Mouse (Mus musculus) heart, adult 9 months (tissue): ENCODE measurements around the gene Ptprh.

Source experiments
- DNase-seq, 2 experiments: peaks; one replicate each; pipeline ENCODE4 v3.0.0; 2022; ENCODE audit warnings: low spot score in 2 of 2

The Ptprh gene

DNA sequence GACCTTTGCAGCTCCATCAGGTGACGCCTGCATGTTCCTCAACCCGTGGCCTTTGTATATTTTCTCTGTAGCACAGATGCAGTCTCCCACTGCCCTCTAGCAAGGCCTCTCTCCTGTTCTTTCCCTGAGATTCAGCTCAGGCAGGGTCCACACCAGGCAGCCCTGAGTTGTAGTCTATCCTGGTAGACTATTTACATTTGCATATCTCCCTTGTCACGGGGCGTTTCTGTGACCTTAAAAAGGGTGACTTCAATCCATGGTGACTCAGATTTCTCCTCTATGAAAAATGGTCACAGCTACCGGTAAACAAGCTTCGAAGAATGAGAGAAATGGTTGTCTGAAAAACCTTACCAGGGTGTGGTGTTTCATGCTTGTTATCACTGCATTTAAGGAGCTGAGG, at the start of gene Ptprh:
TSS of gene Ptprh (minus strand) at position 169 of the 400 bp plus-strand sequence.
- DNase-seq, result no peak

DNA sequence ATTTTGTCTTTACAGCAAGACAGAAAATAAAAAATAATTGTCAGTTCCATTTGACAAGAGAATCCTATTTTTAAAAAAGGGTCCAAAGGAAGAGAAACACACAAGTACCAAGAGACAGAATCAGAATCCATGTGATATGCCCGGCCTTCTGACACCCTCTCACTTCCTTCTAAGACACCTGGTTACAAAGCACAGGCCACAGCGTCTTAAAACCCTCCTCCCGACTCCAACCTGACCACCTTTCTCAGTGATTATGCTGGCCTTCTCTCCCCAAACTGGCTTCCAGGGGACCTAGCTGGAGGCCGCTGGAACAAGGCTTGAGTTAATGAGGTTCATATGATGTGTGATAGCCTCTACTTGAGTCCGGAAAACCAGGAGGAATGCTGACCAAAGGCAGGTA, 49.5 kb upstream of the Ptprh start:
- DNase-seq, result no peak

DNA sequence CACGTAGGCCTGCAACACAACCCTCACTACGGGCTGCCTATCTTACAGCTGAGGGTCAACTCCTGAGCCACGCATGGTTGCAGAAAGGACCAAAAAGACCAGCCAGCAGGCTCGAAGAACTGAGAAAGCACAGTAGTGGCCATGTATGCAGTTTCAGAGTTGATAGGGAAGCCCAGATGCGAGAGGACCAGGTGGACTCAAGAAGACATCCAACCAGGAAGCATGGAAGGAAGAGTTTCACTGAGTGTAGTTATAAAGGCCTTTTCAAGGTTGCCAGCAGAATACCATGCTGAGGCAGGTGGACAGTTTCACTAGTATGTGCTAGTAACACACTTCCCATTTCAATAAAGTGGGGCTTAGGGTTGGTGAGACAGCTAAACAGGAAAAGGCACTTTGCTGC, 48.9 kb upstream of the Ptprh start:
- no peak for DNase-seq

DNA sequence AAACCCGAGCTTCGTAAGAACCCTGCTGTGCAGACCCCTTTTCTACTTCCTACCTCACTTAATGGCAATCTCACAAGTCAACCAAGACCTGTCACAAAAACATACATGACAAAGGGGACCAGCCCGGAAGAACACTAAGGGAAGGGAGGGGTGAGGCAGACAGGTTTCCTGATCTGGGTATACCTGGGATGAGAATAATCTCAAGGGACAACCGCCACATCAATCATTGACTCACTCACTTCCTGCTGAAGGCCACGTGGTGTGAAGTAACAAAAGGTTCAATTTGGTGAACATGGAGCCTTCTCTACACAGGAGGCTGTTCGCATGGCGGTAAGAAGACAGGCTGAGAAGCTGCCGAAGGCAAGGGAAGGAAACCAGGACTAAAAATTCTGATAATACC, 47.7 kb upstream of the Ptprh start:
- DNase-seq, result no peak

DNA sequence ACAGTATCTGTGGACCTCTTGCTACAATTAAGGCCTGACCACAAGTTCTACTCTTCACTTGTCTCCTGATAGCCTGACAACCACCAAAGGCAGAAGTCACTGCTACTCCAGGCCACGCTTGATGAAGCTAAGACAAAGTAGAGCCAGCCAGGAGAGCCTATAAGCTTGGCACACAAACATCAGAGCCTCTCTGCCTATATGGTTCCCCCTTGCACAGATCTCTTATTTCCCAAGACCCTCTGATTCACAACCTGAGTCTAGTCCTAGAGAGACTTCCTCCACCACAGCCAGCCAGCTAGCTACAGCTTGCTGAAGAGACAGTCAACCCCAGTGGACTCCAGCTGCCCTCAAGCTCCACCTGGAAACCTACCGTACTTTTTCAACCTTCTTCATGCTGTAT, 44.2 kb upstream of the Ptprh start:
- no peak for DNase-seq

DNA sequence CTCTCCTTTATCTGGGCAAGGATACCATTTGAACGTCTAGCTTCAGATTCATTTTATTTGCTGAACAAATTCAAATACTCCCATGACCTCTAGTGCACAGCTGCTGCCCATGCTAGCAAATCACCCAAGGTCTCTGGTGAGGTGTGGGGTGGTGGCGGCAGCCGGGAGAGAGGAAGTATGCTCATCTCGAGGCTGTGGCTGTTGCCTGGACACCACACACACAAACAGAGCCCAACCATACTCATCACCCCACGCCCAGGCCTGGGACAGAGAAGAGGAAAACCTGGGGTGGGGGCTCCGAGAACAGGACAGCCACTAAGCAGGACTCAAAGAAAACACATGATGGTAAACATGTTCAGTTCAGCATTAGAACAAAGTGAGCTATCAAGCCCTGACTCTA, 43.5 kb upstream of the Ptprh start:
- peak; percentile 50 to 59 for DNase-seq

DNA sequence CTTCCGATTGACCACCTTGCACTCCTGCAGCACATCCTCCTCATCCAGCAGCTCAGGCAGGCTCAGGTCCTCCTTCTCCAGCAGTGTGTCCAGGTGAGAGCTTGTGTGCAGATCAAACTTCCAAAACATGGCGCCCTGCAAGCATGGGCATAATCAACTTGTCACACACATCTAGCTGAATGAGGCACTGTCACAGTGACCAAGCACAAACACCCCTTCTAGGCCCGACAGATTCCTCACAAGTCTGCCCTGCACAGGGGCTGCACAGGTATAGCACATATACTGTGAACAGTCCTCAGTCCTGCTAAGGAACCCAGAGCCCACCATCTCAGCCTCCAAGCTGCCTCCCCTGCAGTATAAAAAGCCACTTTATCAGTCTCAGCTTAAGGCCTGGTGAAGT, 43.0 kb upstream of the Ptprh start:
- DNase-seq, result no peak

DNA sequence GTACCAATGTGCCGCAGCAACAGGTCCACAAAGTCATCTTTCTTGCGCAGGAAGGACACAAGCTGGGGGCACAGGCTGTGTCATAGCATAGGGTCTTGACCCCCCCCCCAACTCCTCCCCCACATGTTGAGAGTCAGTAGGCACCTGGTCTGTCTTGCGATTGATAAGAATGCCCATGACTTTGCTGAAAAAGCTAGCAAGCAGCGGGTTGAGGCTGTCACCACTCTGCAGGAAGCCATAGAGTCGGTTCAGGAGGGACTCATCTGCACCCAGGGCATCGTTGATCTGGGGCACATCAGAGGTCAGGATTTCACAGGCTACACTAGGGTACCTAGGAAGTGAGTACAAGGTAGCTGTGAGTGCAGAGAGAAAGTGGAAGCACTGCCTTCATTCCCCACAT, 39.4 kb upstream of the Ptprh start:
- no peak for DNase-seq

DNA sequence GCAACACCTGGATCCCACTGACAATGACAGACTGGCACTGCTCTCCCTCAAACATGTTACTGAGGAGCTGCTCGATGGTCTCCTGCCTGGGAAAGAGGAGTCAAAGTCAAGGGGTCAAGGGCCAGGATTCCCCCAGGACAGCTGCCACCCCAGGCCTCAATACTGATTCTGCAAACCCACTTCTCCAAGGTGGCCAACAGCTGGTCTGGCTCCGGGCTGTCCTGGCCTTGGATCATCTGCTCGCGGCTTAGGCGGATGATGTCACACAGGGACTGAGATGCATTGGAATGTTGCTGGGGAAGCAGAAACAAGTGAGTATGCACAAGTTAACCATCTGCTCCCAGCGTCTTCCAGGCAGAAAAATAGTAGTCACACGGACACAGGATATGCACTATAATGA, 38.1 kb upstream of the Ptprh start:
- no peak for DNase-seq

DNA sequence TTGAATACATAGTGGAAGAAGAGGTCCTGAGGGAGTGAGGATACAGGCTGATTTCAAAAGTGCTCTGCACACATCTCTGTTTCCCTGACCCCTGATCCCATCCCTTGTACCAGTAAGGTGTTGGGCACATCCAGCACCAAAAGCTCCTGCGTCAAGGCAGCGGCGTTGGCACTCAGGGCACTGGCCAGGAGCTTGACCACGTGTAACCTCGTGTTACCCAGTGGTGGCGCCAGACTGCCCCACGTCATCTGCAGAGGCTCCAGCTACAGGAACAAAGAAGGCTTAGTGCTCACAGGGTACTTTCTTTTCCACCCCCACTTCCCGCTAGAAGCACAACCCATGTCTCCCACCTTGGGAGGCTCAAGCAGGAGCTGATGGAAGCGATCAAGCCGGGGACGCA, 37.3 kb upstream of the Ptprh start:
- DNase-seq, result no peak

DNA sequence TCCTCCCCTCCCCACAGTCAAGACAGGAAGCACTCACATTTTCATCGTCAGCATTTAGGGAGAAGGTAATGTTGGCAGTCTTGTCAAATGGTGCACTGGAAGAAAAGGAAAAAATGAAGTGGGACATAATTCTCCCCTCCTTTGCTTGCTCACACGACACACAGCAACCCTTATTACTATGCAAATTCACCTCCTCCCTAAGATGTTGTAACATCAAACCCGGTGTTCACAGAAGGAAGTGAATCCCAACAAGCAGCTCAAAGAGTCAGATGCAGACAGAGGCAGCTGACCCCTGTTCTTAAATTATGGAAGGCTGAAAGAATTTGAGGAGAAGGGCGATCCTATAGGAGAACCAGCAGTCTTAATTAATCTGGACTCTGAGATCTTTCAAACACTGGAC, 32.3 kb upstream of the Ptprh start:
- no peak for DNase-seq

DNA sequence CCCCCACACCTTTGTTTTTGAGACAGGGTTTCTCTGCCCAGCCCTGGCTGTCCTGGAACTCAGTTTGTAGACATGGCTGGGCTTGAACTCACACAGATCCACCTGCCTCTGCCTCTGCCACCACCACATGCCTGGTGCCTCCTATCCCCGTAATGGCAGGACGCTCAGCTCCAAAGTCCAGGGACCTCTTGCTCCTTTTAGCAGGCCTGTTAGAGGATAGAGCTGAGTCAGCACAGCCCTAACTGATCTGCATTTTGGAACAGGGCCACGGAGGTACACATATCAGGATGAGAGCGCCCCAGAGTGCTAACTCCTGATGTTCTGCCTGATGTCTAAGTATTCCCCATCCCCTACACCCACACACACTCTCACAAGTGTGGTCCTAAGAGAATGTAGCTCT, 27.2 kb upstream of the Ptprh start, which contains the start of gene Tmem86b:
TSS of gene Tmem86b (minus strand) at position 392 of the 400 bp plus-strand sequence.
- no peak for DNase-seq

DNA sequence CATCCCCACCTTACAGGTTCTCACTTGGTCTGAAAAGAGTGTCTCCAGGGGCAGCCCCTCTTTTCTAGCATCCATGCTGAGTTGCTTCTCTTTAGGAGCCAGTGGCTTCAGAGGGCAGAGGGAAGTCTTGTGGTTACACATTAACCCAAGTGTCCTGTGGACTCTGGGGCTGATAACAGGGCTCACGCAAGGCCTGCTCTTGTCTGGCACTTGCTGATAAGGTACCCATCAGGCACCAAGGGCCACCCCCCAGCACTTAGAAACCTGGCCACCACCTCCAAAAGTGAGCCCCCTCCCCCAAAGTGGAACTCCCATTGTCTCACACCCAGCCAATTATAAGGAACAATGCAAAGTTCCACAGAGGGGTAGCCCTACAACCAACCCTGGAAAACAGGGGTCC, 26.4 kb upstream of the Ptprh start:
- no peak for DNase-seq

DNA sequence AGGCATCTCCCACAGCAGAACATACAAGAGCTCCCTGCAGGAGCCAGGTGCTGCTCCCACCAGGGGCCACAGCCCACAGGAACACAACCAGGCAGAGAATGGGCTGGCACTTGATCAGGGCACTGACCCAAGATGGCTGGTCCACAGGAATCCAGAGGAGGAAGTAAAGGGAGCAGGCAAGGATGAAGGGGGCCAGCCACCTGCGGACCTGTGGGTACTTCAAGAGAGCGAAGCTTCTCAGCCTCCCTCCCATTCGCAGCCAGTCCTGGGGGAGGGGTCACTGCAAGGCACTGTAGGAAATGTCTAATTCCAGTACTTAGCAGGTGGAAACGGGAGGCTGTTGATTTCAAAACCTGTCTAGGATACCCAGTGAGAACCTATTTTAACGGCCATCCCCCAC, 25.7 kb upstream of the Ptprh start:
- DNase-seq, result no peak

DNA sequence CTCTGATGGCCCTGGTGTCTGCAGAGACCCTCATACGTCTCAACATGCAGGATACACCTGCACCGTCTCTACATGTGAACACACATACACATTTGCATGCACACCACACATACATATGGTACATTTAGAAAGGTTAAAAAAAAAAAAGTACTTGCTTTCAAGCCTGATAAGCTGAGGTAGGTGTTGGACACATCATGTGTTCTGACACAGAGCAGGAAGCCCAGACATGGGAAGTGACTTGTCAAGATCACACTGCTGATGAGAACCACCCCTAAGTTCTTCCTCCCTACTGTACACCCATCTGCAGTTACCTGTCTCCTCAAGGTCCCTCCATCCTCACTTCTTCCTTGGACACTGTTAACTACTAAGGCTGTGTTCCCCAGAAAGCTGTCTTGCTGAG, 22.1 kb upstream of the Ptprh start:
- DNase-seq, result no peak

DNA sequence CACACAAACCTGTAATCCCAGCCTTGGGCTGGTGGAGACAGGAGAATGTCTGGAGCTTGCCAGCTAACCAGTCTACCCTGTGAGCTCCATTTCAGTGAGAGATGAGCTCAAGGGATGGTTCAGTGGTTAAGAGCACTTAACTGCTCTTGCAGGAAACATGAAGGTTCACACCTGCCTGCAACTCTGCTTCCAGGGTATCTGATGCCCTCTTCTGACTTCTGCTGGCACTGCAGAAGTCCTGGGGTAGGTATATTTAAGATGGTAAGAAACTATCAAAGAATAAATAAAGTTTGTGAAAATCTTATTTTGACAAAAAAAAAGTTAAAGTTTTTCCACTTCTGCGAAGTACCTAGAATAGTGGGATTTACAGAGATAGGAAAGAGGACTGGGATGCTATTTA, 20.5 kb upstream of the Ptprh start:
- no peak for DNase-seq

DNA sequence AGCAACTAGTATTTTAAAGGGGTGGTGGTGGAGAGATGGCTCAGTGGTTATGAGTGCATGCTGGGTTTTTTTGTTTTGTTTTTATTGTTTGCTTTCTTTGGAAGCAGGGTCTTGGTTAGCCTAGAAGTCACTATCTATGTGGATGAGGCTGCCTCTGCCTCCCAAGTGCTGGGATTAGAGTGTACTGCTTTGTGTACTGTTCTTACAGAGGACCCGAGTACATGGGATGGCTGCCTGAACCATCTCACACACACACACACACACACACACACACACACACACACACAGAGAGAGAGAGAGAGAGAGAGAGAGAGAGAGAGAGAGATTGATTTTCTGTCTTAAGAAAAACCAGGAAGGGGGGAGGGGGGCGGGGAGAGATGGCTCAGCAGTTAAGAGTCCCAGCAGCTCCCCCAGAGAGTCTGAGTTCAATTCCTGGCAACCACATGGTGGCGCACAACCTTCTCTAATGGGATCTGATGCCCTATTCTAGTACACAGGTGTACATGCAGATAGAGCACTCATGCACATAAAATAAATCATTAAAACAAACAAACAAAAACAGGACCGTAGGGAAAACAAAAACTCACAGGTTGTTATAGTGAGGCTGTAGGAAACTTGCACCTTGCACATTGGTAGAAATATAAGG, 19.8 kb upstream of the Ptprh start:
- DNase-seq, result peak in 1 of 2 experiments; percentile 21

DNA sequence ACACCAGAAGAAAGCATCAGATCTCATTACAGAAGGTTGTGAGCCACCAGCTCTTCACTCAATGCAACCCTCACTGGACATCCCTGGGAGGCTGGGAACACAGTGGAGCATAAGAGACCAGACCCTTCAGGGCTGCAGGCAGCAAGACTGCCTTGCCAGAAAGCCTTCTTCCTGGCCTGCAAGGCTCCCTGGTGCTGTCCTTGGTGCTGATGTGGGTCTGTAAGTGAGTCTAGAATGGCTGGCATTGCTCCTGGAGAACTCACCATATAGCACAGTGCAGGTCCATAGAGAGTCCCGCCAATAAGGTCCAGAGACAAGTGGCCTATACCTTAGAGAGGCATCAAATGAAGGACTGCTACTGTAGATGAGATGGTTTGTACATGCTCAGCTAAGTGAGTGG, 16.1 kb upstream of the Ptprh start:
- no peak for DNase-seq

DNA sequence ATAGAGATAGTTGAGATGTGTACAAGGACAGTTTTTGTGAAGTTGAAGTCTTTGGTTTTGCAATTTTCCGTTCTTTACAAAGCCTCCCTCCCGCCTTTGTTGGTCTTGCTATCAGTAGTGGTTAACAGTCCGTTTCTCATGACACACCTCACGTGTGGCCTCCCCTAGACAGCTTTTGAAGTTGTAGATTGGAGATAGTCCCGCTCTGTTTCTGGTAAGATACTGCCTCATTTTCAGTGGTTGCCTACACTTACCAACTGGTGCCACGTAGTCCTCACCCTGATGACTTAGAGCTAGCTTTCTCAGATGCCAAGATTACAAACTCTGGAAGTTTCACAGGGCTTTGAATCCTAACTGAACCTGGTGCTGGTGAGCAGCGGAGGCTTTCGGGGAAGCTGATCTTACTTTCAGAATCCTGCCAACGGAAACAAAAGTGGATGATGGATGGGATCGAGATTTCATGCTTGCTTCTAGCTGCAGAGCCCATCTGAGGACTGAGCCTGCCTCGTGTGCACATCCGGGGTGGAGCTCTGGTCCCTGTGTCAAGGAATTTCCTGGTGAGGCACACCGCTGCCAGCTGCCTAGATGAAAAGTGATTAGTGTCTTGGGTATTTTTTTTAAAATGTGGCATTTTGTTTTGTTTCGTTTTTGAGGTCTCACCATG, 10.0 kb upstream of the Ptprh start:
- DNase-seq, result no peak

DNA sequence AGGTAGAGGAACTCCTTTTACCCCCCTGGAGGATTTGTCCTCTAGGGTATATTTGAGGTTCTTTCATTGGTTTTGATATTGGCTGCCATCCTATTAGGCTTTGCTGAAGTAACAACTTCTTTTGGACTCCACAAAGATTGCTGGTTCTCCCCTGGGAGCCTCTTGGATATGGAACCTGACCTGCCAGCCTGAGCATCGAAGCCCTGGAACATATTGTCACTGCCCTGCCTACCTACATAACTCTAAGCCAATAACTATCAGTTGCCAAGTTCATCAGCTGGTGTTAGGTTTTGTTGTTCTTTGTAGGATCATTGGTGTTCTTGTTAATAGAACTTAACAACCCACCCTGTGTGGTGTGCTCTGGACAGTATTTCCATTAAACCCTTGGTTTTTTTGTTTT, 9.1 kb upstream of the Ptprh start:
- DNase-seq, result no peak

DNA sequence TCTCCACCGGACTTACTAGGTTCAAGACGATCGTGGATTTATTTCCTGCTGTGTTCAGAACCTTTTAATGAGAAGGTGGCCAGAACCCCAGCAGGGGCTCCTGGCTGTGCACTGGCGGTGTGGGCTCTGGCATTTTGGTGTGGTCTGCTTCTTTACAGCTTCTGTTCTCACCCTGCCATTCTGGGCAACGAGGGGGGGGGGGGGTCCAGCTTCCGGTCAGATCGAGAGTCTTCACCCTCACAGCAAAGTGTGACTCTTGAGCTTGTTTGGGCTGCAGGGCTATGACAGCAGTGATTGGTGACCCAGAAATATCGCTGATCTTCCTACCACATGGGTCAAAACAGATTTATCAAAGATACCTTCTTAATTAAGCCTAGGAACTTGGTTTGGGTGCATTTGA, 8.5 kb upstream of the Ptprh start:
- no peak for DNase-seq

DNA sequence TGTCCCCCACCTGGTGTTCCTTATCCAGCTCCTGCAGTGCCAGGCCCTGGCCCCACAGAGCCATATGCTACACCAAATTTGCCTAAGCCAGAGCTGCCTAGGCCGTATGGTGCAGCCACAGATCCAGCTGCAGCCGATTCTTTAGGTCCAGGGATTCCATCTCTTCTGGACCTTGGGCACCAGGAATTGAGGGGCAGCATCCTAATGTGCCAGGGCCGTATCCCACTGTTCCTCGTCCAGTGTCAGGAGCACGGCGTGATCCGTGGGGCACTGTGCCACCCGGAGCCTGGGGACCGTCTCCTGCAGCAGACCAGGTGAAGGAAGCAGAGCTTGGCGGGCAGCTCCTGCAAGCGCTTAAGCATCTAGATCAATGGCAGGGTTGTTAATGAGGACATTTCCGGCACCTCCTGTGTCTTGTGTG, 8.1 kb upstream of the Ptprh start:
- no peak for DNase-seq

DNA sequence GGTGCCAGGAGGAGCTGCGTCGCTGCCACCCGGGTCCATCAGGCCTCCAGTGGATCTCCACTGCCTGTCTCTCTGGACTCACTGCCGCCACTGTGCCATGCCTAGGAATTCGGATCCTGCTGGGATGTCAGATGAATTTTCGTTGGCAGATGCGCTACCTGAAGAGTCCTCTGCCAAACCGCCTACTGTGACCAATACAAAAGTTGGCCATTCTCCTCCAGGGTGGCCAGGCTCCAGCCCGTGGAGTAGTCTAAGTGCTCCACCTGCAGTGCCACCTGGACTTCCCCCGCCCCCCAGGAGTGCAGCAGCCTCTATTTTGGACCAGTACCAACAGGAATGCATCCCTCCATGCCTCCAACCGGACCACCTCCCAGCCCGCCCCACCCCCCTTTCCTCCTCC, 7.7 kb upstream of the Ptprh start:
- no peak for DNase-seq

DNA sequence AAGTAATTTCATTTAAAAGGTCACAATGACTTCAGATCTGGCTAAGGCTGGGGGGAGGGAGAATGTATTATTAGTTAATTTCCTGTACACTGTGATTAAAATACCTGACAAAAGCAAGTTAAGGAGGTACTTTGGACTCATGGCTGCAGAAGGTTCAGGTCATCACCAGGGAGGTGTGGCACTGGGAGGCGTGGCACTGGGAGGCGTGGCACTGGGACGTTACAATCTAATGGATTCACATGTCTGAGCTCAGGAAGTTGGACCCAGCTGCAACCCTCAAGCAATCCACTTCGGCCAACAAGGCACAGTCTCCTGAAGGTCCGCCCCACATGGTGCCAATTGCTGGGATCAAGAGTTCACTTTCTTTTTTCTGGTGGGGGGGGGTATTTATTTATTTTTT, 4.2 kb upstream of the Ptprh start:
- DNase-seq, result no peak
